ENCODE assay signal across 8 mouse cellular contexts in genomic region chr2:59881831-59882741, GRCm38 (mm10). TPM values are rescaled to one million over a fixed set of nuclear protein-coding genes. Genes with fewer than 3 reads are reported as not detected.
DNase-seq lines count a peak whose midpoint lies in the region; ATAC-seq lines count a peak whose summit lies in the region.

TSS of gene Wdsub1 (minus strand) at chr2:59882591.

- peak within 1 kb of the TSS; percentile 89 for H3K9ac ChIP-seq in heart, embryonic 14.5 days (ENCODE audit: low read length)
- H3K9ac ChIP-seq in liver, embryonic 13.5 days: peak within 1 kb of the TSS; percentile 80
- peak within 1 kb of the TSS; percentile 86 for H3K9ac ChIP-seq in stomach, embryonic 16.5 days (ENCODE audit: low read length)

- H3K4me2 ChIP-seq in heart, embryonic 14.5 days (ENCODE audit: low read length): peak within 1 kb of the TSS; percentile 71
- H3K4me2 ChIP-seq in liver, embryonic 13.5 days: peak within 1 kb of the TSS; percentile 88
- H3K4me2 ChIP-seq in stomach, embryonic 16.5 days (ENCODE audit: low read depth, low read length): peak within 1 kb of the TSS; percentile 50

- H3K4me1 ChIP-seq in brown adipose tissue, adult 24 weeks (ENCODE audit: control insufficient read depth, insufficient read depth, insufficient read length, low read length): no peaks in the 10 kb centered on the region
- H3K4me1 ChIP-seq in heart, embryonic 14.5 days (ENCODE audit: control insufficient read depth in 2 of 2, insufficient read depth in 2 of 2, low read length in 2 of 2): peaks cover 3 to 8% of the 10 kb centered on the region in 2 experiments; a peak in 3 of 4 replicates
- peaks cover 30% of the 10 kb centered on the region for H3K4me1 ChIP-seq in liver, embryonic 13.5 days (replicated peaks)
- 0 out of 2 replicates have a peak, but pooled peaks cover 8% of the 10 kb centered on the region for H3K4me1 ChIP-seq in stomach, embryonic 16.5 days (ENCODE audit: control insufficient read depth, insufficient read depth, low read length)

- peak; percentile 97 for ATAC-seq in heart, embryonic 14.5 days (ENCODE audit: insufficient number of reproducible peaks, insufficient read depth, low FRiP score, low read depth)
- peak; percentile 95 for ATAC-seq in liver, embryonic 13.5 days (ENCODE audit: low read depth)
- peak; percentile 98 for ATAC-seq in stomach, embryonic 16.5 days (ENCODE audit: insufficient read depth, low FRiP score)

- WGBS in heart, embryonic 14.5 days: 4% methylated on average over 55 of the region's 57 CpGs
- WGBS in liver, embryonic 13.5 days (ENCODE audit: insufficient replicate concordance): 2% methylated on average over 56 of the region's 57 CpGs
- 3% methylated on average over 57 of the region's 57 CpGs for WGBS in stomach, embryonic 16.5 days

- peak within 1 kb of the TSS; percentile 81 for H3K4me3 ChIP-seq in brown adipose tissue, adult 24 weeks (ENCODE audit: insufficient read depth, low read depth, low read length)
- peak within 1 kb of the TSS; percentile 89 to 95 for H3K4me3 ChIP-seq in heart, embryonic 14.5 days (ENCODE audit: control insufficient read depth in 1 of 2, insufficient read depth in 1 of 2, low read depth in 1 of 2, low read length in 2 of 2)
- peak within 1 kb of the TSS; percentile 77 for H3K4me3 ChIP-seq in liver, embryonic 13.5 days (replicated peaks)
- H3K4me3 ChIP-seq in stomach, embryonic 16.5 days (replicated peaks; ENCODE audit: low read length): peak within 1 kb of the TSS; percentile 94

- no peaks in the 10 kb centered on the region for H3K27me3 ChIP-seq in heart, embryonic 14.5 days (ENCODE audit: control insufficient read depth, insufficient read depth, low read length)
- H3K27me3 ChIP-seq in liver, embryonic 13.5 days: no peaks in the 10 kb centered on the region
- no peaks in the 10 kb centered on the region for H3K27me3 ChIP-seq in stomach, embryonic 16.5 days (ENCODE audit: control insufficient read depth, insufficient read depth, low read length)

- peak; percentile 97 for DNase-seq in CD4-positive, CD25-positive, alpha-beta regulatory T cell, adult 2 months (ENCODE audit: low read depth, low spot score)
- DNase-seq in fibroblast of lung, adult 2 months (ENCODE audit: low read depth): peak; percentile 69
- peak; percentile 97 for DNase-seq in kidney, postnatal 14 days
- DNase-seq in liver, embryonic 13.5 days: peak; percentile 93
- DNase-seq in neural tube, embryonic 10.5 days (ENCODE audit: extremely low spot score, low spot score): peak; percentile 92

- peaks cover 5% of the 10 kb centered on the region; the same call in 1 of the 2 replicates for H3K36me3 ChIP-seq in heart, embryonic 14.5 days (ENCODE audit: control insufficient read depth, insufficient read depth, low read length)
- no peaks in the 10 kb centered on the region for H3K36me3 ChIP-seq in liver, embryonic 13.5 days
- H3K36me3 ChIP-seq in stomach, embryonic 16.5 days (ENCODE audit: control insufficient read depth, insufficient read depth, low read length): no peaks in the 10 kb centered on the region

- peak within 1 kb of the TSS; percentile 57 for H3K27ac ChIP-seq in brown adipose tissue, adult 24 weeks (replicated peaks; ENCODE audit: low read depth, low read length)
- peak within 1 kb of the TSS; percentile 78 to 85 for H3K27ac ChIP-seq in heart, embryonic 14.5 days (replicated peaks in 1 of 2; ENCODE audit: control insufficient read depth in 1 of 2, insufficient read depth in 1 of 2, low read depth in 2 of 2, low read length in 2 of 2)
- H3K27ac ChIP-seq in liver, embryonic 13.5 days: peak within 1 kb of the TSS; percentile 74
- peak within 1 kb of the TSS; percentile 68 for H3K27ac ChIP-seq in stomach, embryonic 16.5 days (ENCODE audit: low read length)

- H3K9me3 ChIP-seq in heart, embryonic 14.5 days (ENCODE audit: control insufficient read depth, low read length): 0 out of 2 replicates have a peak, but pooled peaks cover 2% of the 10 kb centered on the region
- H3K9me3 ChIP-seq in liver, embryonic 13.5 days (replicated peaks): no peaks in the 10 kb centered on the region
- H3K9me3 ChIP-seq in stomach, embryonic 16.5 days (replicated peaks; ENCODE audit: control insufficient read depth, low read length): no peaks in the 10 kb centered on the region

RNA-seq across cellular contexts. Expression of gene Wdsub1, which starts in this region (rescaled TPM):
- polyA plus RNA-seq in brown adipose tissue, adult 24 weeks (2012; ENCODE audit: insufficient read depth, insufficient read length, missing spikeins): 9.9 and 15.6 TPM in 2 replicates
- polyA plus RNA-seq in heart, embryonic 14.5 days (2014; fragmentation: Nextera tagmentation; extraction: Ambion mirVana): 52.4 and 55.8 TPM in 2 replicates
- polyA plus RNA-seq in liver, embryonic 13.5 days (2015; fragmentation: Nextera tagmentation; extraction: Ambion mirVana): 9.3 and 10.4 TPM in 2 replicates
- 34.7 and 34.8 TPM in 2 replicates for polyA plus RNA-seq in stomach, embryonic 16.5 days (2015; fragmentation: Nextera tagmentation; extraction: Ambion mirVana)

Comparison
In these comparisons a context has a peak if more than half of its experiments do, and no peak if none do; other contexts are left out.
1. Peak in every context shown above with its lines: DNase-seq, ATAC-seq, H3K4me3 ChIP-seq and H3K27ac ChIP-seq.